Mouse (Mus musculus): Measurements from ENCODE around the gene Gm595. TPM values are rescaled to one million over a fixed set of nuclear protein-coding genes. Genes with fewer than 3 reads are reported as not detected.

Gene Gm595
- total RNA-seq (2021), result not detected
- long read RNA-seq, experiment 1, result 0 reads
- long read RNA-seq, experiment 2, result 0 reads

DNA sequence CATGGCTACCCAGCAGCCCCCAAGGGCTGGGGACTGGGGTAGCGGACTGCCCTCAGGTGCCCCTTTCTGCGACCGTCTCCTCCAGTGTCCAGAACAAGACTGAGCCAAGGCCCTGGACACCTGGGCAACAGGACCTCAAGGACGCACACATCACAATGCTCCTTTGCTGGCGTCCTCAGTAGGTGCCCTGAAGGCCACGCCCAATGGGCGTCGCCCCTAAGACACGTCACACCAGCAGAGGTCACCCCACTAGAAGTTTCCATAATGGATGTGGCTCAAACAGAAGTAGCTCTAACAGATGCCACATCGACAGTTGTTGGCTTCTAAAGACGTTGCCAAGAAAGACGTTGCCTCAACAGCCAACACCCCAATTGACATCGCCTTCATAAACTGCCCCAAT, at the start of gene Gm595:
Gene Gm595, minus strand, starts transcription at position 101 of the 400 bp plus-strand sequence.
- DNase-seq (ENCODE audit: low spot score), result no peak

DNA sequence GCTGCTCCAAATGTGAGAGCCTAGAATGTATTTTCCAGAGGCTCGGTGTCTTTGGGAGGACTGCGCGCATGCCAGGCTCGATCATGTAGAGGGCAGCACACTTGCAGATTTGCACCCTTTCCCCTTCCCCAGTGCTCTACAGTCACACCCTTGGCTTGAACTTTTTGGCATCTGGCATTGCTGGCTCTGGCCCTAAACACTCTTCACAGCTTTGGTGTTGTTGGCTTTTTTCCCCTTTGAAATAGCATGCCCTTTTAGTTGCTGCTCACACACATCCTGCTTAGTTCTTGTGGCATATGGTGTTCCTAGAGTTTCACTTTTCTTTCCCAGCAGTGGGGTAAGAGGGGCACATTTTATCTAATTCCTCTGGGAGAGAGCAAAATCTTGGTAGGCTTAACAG, 30.9 kb upstream of the Gm595 start:
- peak; percentile 2 for DNase-seq (ENCODE audit: low spot score)

DNA sequence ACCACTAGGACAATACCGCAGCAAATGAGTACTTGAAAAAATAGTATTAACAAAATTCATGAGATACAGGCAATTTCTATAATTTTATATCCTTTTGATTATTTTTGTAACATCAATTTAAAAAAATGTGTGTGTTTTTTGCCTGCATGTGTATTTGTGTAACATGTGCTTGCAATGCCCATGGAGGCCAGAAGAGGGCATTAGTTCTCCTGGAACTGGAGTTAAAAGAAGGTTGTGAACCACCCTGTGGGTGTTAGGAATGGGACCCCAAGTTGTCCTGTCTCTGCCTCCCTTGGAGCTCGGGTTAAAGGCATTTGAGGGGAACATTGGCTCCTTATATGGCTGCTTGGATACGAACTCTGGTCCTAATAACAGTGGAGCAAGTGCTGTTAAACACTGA, 26.2 kb upstream of the Gm595 start:
- DNase-seq (ENCODE audit: low spot score), result no peak

DNA sequence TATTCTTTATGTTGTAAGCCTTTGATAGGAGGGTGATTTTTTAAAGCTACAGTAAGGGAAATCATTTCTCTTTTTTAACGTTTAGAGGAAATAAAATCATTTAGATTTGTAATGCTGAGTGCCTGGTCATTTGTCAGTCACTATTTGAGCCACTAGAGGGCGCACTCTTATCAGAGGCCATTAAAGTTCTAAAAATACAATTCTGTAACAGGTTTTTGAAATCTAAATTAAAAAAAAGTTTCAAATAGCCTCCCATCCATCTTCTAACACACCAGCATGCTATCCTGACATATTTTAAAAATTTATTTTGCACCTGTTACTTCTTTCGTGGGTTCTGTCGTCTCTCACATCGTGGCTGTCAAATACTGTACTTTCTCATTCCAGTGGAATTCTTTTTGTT, 22.0 kb upstream of the Gm595 start:
- DNase-seq (ENCODE audit: low spot score), result peak; percentile 11

DNA sequence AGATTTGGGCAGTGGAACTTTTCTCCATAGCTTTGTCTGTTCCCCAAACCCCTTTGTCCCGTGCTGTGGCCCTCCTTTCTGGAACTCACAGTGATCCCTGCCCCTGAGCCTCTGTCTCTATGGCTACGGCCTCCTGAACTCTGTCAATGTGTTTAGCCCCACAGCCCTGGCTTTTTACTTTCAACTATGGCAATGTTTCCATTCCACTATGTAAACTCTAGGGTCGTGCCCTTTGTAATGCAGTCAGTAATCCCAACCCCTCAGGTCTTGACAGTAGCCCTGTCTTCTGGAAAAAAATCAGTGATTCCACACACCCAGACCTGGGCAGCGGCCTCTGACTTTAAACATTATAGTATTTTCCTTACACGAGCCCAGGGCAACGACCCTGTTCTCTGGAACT, 19.3 kb upstream of the Gm595 start:
- no peak for DNase-seq (ENCODE audit: low spot score)

DNA sequence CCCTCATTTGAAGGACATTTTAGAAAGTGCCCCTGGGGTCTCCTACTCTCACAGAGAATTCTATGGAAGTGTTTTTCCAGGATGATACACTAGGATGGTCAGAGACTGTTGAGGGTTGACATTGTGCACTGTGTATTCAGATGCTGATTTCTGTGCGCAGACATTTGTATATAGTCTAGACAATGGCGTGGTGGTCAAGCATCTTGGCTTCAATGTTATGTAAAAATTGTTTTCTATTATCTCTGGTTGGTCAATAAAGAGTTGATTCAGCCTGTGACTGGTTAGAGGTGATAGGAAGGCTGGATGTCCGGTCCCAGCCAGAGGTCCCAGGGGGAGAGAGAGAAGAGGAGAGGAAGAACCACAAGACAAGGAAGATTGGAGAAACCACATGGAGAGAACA, 16.4 kb upstream of the Gm595 start:
- no peak for DNase-seq (ENCODE audit: low spot score)

DNA sequence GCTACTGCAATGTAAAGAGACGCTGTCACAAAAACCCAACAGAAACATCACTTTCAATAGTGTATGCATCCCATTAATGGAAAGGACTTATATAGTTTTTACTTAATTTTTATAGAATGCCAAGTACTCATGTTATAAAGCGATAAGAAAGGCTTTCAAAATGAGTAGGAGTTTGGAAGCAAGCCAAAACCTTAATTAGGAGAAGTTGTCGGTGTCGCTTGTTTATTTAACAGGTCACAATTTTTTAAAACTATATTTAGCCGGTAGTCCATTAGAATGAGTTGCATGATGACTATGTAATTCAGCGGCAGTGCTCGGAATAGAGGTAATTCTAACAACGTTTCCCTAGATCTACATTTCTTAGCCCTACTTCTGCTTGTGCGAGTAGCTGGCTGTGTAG, 12.7 kb upstream of the Gm595 start:
- no peak for DNase-seq (ENCODE audit: low spot score)

DNA sequence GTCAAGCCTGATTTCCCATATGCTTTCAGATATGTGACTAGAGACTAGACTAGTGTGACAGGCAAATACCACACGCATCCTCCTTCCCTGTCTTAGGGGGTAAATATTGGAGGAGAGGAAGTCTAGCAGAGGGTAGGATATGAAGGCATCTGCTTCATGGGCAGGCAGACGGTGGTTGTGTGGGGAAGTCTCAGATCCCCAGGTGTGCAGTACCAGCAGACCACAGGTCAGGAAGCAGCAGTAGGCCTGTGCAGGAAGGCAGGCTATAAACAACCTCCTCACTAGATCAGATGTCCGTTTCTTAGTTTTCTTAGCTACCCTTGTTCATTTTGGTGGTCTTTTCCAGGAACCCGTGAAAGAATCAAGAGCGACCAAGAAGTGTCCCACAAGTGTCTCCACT, 7.1 kb upstream of the Gm595 start:
- no peak for DNase-seq (ENCODE audit: low spot score)

Other genes with a start within 250 kb of the Gm595 start
- gene Gpr119, start 203.2 kb downstream of the Gm595 start, total RNA-seq (2021), result not detected
- 1 to 10 TPM; 1.7 to 2.0 TPM for gene Rbmx2, start 182.7 kb downstream of the Gm595 start, total RNA-seq (2021)